Mouse (Mus musculus): ENCODE measurements around the gene Acad11.

- TF ChIP-seq EP300 (IDR thresholded peaks at IDR 0.05; ENCODE audit: insufficient read depth, low read depth, low read length) (no peak), CTCF (IDR thresholded peaks at IDR 0.05; ENCODE audit: low read depth, low read length) (no peak), POLR2A (IDR thresholded peaks at IDR 0.05; ENCODE audit: insufficient read depth, low read length) (no peak)
These were observed 109.2 kb downstream of the Acad11 start for GRCm38 (mm10) chr9:104172342-104172741.

Measured in ES-Bruce4 (cell line).